Mouse (Mus musculus) CD4-positive helper T cell, adult 2 months (primary cell): Measurements from ENCODE around the gene Sox13.

Experiments
- DNase-seq: peaks from one replicate; pipeline ENCODE4 v3.0.0-alpha.2; 2012; ENCODE audit warnings: low read depth, missing footprints, low spot score

Gene Sox13

GRCm38 (mm10) chr1:133431133-133431532 lies 7.0 kb upstream of the Sox13 start:
- no peak for DNase-seq

GRCm38 (mm10) chr1:133424547-133425140 lies 467 bp upstream of the Sox13 start:
- DNase-seq: no peak

- DNase-seq: no peak
Measured at GRCm38 (mm10) chr1:133423166-133423542, 1.0 kb downstream of the Sox13 start.

- DNase-seq: no peak
Measured at GRCm38 (mm10) chr1:133422615-133423161, 1.5 kb downstream of the Sox13 start.

GRCm38 (mm10) chr1:133421975-133422570 lies 2.1 kb downstream of the Sox13 start:
- DNase-seq: no peak

- DNase-seq: no peak
Measured at GRCm38 (mm10) chr1:133421061-133421460, 3.1 kb downstream of the Sox13 start.

GRCm38 (mm10) chr1:133420491-133420890 lies 3.7 kb downstream of the Sox13 start:
- DNase-seq: no peak

GRCm38 (mm10) chr1:133419178-133419834 lies 4.9 kb downstream of the Sox13 start:
- DNase-seq: no peak

GRCm38 (mm10) chr1:133418164-133418800 lies 5.9 kb downstream of the Sox13 start:
- DNase-seq: no peak

GRCm38 (mm10) chr1:133417539-133417938 lies 6.6 kb downstream of the Sox13 start:
- no peak for DNase-seq

- no peak for DNase-seq
Measured at GRCm38 (mm10) chr1:133417113-133417512, 7.1 kb downstream of the Sox13 start.

- no peak for DNase-seq
Measured at GRCm38 (mm10) chr1:133416472-133416871, 7.7 kb downstream of the Sox13 start.

- no peak for DNase-seq
Measured at GRCm38 (mm10) chr1:133415505-133415904, 8.7 kb downstream of the Sox13 start.

GRCm38 (mm10) chr1:133415086-133415485 lies 9.1 kb downstream of the Sox13 start:
- no peak for DNase-seq

- no peak for DNase-seq
Measured at GRCm38 (mm10) chr1:133412941-133413340, 11.2 kb downstream of the Sox13 start.

- DNase-seq: no peak
Measured at GRCm38 (mm10) chr1:133411506-133412147, 12.6 kb downstream of the Sox13 start.

GRCm38 (mm10) chr1:133409786-133410185 lies 14.4 kb downstream of the Sox13 start:
- no peak for DNase-seq

GRCm38 (mm10) chr1:133408880-133409516 lies 15.2 kb downstream of the Sox13 start:
- DNase-seq: no peak

GRCm38 (mm10) chr1:133408321-133408720 lies 15.9 kb downstream of the Sox13 start:
- DNase-seq: no peak

GRCm38 (mm10) chr1:133407436-133407835 lies 16.7 kb downstream of the Sox13 start:
- no peak for DNase-seq

- no peak for DNase-seq
Measured at GRCm38 (mm10) chr1:133406614-133407013, 17.6 kb downstream of the Sox13 start.
